Mouse (Mus musculus): ENCODE data around the gene Cnot6l. TPM values are rescaled to one million over a fixed set of nuclear protein-coding genes. Genes with fewer than 3 reads are reported as not detected.
A peak's percentile ranks its signal among the peaks of the same experiment; 100 is the strongest.

The Cnot6l gene
- polyA plus RNA-seq, 1 experiment from 2014 or later = 10.9 TPM

DNA sequence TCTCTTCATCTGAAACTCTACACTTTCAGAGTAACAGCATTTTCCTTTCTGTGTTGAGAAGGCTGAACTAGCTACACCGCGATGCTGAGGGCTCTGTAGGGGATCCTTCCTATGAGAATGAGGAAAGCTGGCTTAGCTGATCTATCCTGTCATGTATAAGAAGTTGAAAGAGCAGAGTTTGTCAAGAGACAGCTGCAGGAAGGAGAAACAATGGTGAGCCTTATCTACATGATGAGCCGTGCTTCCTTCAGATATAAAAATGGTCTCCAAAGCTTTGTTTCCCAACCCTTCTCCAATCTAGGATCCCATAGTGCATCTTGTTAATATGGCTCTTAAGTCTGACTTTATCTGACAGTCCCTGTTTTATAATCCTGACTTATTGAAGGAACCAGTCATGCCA, 6.5 kb upstream of the Cnot6l start:
- WGBS = 79% methylated on average over 3 of the region's 3 CpGs

DNA sequence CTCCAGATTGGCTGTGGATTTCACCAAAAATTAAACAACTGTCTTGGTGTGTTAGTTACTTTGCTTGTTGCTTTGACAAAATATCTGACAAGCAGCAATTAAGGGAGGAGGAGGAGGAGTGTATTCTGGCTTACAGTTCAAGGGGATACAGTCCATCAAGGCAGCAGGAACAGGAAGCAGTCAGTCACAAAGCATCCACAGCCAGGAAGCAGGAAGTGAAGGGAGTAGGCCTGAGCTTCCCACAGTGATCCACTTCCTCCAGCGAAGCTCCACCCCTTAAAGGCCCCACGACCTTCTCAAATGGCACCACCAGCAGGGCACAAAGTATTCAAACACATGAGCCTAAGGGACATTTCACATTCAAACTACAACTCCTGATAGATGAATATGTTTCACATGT, 2.8 kb upstream of the Cnot6l start:
- Histone ChIP-seq H3K4me2 (ENCODE audit: low read depth, low read length, severe bottlenecking) (no peak overlapping the region), H3K4me1 (replicated peaks; ENCODE audit: control insufficient read depth, insufficient read depth, low read length) (no peaks in the 10 kb centered on the region), H3K36me3 (ENCODE audit: control insufficient read depth, insufficient read depth, low read length) (no peaks in the 10 kb centered on the region), H3K27ac (ENCODE audit: low read depth, low read length) (no peak overlapping the region), H3K9ac (ENCODE audit: low read length) (no peak overlapping the region), H3K9me3 (ENCODE audit: control insufficient read depth, low read length) (no peaks in the 10 kb centered on the region), H3K4me3 (ENCODE audit: low read depth, low read length) (no peak overlapping the region), H3K27me3 (ENCODE audit: control insufficient read depth, insufficient read depth, low read length) (no peaks in the 10 kb centered on the region)
- ATAC-seq (replicated peaks; ENCODE audit: low FRiP score) (no peak), DNase-seq (ENCODE audit: low spot score) (no peak)
- WGBS = 74% methylated on average over 2 of the region's 2 CpGs

More for the DNA sequence above, 6.5 kb upstream of the Cnot6l start:
- Histone ChIP-seq H3K9me3 (ENCODE audit: control insufficient read depth, low read length) (no peaks in the 10 kb centered on the region), H3K36me3 (ENCODE audit: control insufficient read depth, insufficient read depth, low read length) (no peaks in the 10 kb centered on the region), H3K27me3 (ENCODE audit: control insufficient read depth, insufficient read depth, low read length) (no peaks in the 10 kb centered on the region), H3K4me2 (ENCODE audit: low read depth, low read length, severe bottlenecking) (no peak overlapping the region), H3K27ac (ENCODE audit: low read depth, low read length) (no peak overlapping the region), H3K4me1 (replicated peaks; ENCODE audit: control insufficient read depth, insufficient read depth, low read length) (no peaks in the 10 kb centered on the region), H3K4me3 (ENCODE audit: low read depth, low read length) (no peak overlapping the region), H3K9ac (ENCODE audit: low read length) (no peak overlapping the region)
- DNase-seq (ENCODE audit: low spot score) (no peak), ATAC-seq (replicated peaks; ENCODE audit: low FRiP score) (no peak)

DNA sequence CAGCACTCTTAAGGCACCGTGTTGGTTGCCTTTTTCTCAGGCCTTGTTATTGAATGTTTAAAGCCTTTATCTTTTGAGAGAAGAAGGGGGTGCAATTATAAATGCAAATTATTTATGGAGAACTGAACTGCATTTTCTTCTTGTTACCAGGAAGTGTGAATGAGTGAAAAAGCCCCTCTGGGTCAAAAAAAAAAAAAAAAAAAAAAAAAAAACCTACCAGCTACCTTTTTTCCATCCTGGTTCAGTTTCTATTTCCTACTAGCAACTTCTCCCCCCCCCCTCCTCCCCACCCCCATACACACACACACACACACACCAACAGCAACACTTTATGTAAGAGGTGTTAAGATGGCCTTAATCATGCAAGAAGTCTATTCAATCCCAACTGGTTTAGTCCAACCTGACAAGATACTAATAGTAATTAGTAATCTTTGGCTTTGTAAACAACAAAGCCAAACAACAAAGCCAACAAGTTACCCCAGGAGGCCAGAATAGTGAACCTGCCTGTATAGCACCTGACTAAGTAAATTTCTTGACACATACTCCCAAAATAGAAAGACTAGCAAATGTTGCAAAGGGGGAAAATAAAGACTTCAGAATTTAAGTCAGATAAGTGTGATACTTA, 463 bp downstream of the Cnot6l start:
- DNase-seq (ENCODE audit: low spot score) (no peak), ATAC-seq (replicated peaks; ENCODE audit: low FRiP score) (no peak)
- Histone ChIP-seq H3K9ac (ENCODE audit: low read length) (peak overlapping the region; percentile 96), H3K4me3 (ENCODE audit: low read depth, low read length) (peak overlapping the region; percentile 93), H3K27me3 (ENCODE audit: control insufficient read depth, insufficient read depth, low read length) (no peaks in the 10 kb centered on the region), H3K4me2 (ENCODE audit: low read depth, low read length, severe bottlenecking) (peak overlapping the region; percentile 86), H3K36me3 (ENCODE audit: control insufficient read depth, insufficient read depth, low read length) (no peaks in the 10 kb centered on the region), H3K4me1 (replicated peaks; ENCODE audit: control insufficient read depth, insufficient read depth, low read length) (peaks cover 2% of the 10 kb centered on the region; the same call in 1 of the 2 replicates), H3K9me3 (ENCODE audit: control insufficient read depth, low read length) (no peaks in the 10 kb centered on the region), H3K27ac (ENCODE audit: low read depth, low read length) (no peak overlapping the region)
- 3% methylated on average over 1 of the region's 1 CpGs for WGBS

DNA sequence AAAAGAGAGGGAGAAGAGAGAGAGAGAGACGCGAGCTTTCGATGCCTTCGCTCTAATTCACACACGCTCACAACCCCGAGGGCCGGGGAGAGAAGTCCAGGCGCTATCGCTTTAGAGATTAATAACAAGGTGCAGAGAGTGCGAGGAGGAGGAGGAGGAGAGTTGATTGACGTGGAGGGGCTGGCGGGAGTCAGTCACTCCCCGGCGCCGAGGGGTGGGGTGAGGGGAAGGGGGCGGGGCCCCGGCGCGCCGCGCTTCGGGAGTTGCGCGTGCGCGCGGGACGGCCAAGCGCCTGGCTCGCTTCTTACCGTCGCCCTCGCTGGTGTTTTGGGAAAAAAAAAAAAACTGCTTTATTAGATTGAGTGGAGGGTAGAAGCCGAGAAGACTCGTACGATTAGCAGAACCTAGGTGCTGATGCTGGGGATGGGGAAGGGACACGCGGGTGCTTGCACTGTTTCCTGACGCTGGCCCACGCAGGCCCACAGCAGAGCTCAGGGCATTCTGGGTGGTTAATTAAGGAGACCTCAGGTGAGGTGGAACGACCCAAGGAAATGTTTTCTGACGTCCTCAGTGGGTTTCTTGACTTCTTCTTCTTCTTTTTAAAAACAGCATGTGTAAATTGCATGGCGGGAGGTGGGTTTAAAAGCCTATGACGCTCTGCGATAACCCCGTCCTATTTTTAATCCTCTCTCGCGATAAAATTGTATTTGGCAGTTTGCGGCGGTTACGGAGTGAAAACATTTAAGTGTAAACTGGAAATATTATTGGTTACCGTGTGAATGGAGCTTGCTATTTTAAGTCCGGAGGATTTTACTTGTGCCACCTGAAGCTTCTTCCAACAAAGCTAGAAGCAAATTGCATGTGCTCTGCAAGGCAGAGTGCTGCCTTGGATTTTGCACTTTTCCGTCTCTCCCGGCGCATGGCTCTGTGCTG, 1.3 kb downstream of the Cnot6l start:
- ATAC-seq (replicated peaks; ENCODE audit: low FRiP score) (peak; percentile 91), DNase-seq (ENCODE audit: low spot score) (peak; percentile 94)
- Histone ChIP-seq H3K36me3 (ENCODE audit: control insufficient read depth, insufficient read depth, low read length) (no peaks in the 10 kb centered on the region), H3K27me3 (ENCODE audit: control insufficient read depth, insufficient read depth, low read length) (no peaks in the 10 kb centered on the region), H3K9me3 (ENCODE audit: control insufficient read depth, low read length) (no peaks in the 10 kb centered on the region), H3K4me2 (ENCODE audit: low read depth, low read length, severe bottlenecking) (peak overlapping the region; percentile 86), H3K27ac (ENCODE audit: low read depth, low read length) (peak overlapping the region; percentile 98), H3K4me3 (ENCODE audit: low read depth, low read length) (peak overlapping the region; percentile 93), H3K4me1 (replicated peaks; ENCODE audit: control insufficient read depth, insufficient read depth, low read length) (peaks cover 2% of the 10 kb centered on the region; the same call in 1 of the 2 replicates), H3K9ac (ENCODE audit: low read length) (peak overlapping the region; percentile 96)
- under 1% methylated on average over 56 of the region's 56 CpGs for WGBS

DNA sequence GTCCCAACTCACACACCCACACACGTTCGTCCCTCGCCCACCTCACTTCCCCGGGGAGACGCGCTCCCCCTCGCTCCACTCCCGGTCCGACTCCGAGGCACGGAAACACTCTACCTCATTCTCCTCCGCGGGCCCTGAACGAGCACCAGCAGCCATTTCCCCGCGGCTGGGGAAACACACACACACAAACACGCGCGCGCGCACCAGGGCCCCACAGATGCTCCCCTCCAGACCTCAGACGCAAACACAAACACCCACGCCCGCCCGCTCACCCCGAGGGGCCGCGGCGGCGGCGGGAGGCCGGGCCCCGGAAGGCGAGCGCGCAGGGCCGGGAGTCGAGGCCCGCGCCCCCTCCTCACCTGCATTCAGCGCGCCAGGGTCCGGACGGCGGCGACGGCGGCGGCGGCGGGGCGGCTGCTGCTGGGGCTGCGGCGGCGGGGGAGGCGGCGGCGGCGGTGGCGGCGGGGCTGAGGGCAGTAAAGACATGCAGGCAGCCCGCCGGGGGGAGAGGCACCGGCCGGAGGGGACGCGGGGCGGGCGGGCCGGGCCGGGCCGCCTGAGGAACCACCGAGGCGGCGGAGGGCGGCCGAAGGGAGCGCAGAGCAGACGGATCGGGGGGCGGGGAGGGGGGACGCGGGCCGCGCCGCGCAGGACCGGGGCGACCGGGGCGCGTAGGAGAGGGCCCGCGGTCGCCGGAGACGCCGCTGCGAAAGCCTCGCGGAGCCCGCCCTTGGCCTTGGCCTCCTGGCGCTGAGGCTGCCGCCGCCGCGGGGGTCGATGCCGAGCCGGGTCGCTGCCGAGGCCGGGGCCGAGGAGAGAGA, 2.2 kb downstream of the Cnot6l start:
- Histone ChIP-seq H3K9me3 (ENCODE audit: control insufficient read depth, low read length) (no peaks in the 10 kb centered on the region), H3K9ac (ENCODE audit: low read length) (peak overlapping the region; percentile 96), H3K4me2 (ENCODE audit: low read depth, low read length, severe bottlenecking) (peak overlapping the region; percentile 86), H3K27me3 (ENCODE audit: control insufficient read depth, insufficient read depth, low read length) (no peaks in the 10 kb centered on the region), H3K4me1 (replicated peaks; ENCODE audit: control insufficient read depth, insufficient read depth, low read length) (peaks cover 2% of the 10 kb centered on the region; the same call in 1 of the 2 replicates), H3K27ac (ENCODE audit: low read depth, low read length) (peak overlapping the region; percentile 98), H3K4me3 (ENCODE audit: low read depth, low read length) (peak overlapping the region; percentile 93), H3K36me3 (ENCODE audit: control insufficient read depth, insufficient read depth, low read length) (no peaks in the 10 kb centered on the region)
- peak; percentile 70 for ATAC-seq (replicated peaks; ENCODE audit: low FRiP score)
- under 1% methylated on average over 80 of the region's 114 CpGs for WGBS
- peak; percentile 79 for DNase-seq (ENCODE audit: low spot score)

DNA sequence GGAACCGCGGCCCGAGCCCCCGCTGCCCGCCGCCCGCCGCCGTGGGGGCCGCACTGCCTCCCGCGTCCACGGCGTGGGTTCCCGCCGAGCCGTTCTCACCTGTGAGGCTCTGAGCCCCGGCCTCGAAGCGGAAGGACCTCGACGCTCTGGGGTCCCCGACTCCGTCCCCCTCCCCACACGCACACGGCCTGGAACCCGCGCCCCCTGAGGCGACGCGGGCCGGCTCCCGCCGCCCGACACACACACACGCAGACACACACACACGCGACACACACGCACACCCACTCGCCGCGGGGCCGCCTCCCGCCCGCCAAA, 2.8 kb downstream of the Cnot6l start:
- peak overlapping the region; percentile 86 for H3K4me2 ChIP-seq (ENCODE audit: low read depth, low read length, severe bottlenecking)
- no peak for DNase-seq (ENCODE audit: low spot score)
- H3K4me1 ChIP-seq (replicated peaks; ENCODE audit: control insufficient read depth, insufficient read depth, low read length) = peaks cover 2% of the 10 kb centered on the region; the same call in 1 of the 2 replicates
- H3K9ac ChIP-seq (ENCODE audit: low read length) = peak overlapping the region; percentile 96
- 0% methylated on average over 30 of the region's 45 CpGs for WGBS
- peak overlapping the region; percentile 98 for H3K27ac ChIP-seq (ENCODE audit: low read depth, low read length)
- no peaks in the 10 kb centered on the region for H3K9me3 ChIP-seq (ENCODE audit: control insufficient read depth, low read length)
- no peaks in the 10 kb centered on the region for H3K36me3 ChIP-seq (ENCODE audit: control insufficient read depth, insufficient read depth, low read length)
- ATAC-seq (replicated peaks; ENCODE audit: low FRiP score) = peak; percentile 54
- H3K4me3 ChIP-seq (ENCODE audit: low read depth, low read length) = peak overlapping the region; percentile 93
- no peaks in the 10 kb centered on the region for H3K27me3 ChIP-seq (ENCODE audit: control insufficient read depth, insufficient read depth, low read length)

DNA sequence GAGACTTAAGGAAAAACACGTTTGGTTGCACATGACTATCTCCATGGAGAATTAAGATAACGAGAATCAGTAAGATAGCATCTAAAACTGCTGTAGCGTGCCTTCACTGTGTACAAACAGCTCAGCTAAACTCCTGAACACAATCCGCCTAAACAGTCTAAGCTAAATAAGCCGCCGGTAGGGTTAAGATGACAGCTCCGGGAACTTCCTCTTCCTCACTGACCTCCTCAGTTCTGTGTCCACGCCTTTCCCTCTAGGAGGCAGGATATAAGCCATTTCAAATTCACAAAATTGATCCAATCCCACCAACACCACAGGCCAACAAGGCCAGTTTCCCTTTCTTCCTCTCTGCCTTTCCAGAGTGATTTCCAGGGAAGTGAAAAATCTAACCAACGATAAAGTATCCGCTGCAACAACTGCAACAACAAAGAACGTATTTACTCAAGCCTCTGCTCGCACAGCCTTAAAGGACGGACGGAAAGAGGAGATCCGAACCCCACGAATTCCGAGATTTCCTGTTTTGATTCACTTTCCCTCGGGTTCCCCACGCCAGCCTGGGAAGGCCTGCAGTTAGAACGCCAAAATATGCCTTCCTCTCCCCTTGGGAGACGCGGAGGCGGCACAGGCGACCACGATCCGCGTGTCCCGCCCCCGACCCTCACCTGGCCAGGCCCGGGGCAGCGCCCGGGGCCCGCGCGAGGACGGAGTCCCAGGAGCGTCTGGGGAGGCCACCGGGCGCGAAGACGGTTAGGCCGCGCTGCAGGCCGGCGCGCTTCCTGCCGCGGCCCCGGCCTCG, 3.3 kb downstream of the Cnot6l start:
- peak; percentile 4 for ATAC-seq (replicated peaks; ENCODE audit: low FRiP score)
- H3K36me3 ChIP-seq (ENCODE audit: control insufficient read depth, insufficient read depth, low read length) = no peaks in the 10 kb centered on the region

DNA sequence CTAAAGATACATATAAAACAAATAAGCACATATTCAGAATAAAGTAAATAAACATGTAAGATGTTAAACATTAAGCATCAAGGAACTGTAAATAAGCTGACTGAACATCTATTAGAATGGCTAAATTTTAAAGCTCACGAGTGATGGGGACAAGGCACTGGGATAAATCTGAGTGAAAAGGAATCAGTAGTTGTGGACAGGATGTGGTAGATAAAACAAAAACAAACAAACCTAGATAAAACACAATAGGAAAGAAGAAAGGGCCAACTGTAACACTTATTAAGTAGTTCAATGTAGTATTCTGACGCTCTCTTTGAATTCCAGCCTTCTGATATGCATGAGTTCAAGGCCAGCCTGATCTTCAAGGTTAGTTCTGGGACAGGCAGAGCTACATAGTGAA, 21.6 kb downstream of the Cnot6l start:
- 89% methylated on average over 2 of the region's 2 CpGs for WGBS
- ATAC-seq (replicated peaks; ENCODE audit: low FRiP score) = no peak
- no peaks in the 10 kb centered on the region for H3K4me1 ChIP-seq (replicated peaks; ENCODE audit: control insufficient read depth, insufficient read depth, low read length)
- no peak overlapping the region for H3K27ac ChIP-seq (ENCODE audit: low read depth, low read length)
- H3K36me3 ChIP-seq (ENCODE audit: control insufficient read depth, insufficient read depth, low read length) = no peaks in the 10 kb centered on the region
- no peaks in the 10 kb centered on the region for H3K27me3 ChIP-seq (ENCODE audit: control insufficient read depth, insufficient read depth, low read length)
- no peaks in the 10 kb centered on the region for H3K9me3 ChIP-seq (ENCODE audit: control insufficient read depth, low read length)
- DNase-seq (ENCODE audit: low spot score) = no peak
- H3K4me2 ChIP-seq (ENCODE audit: low read depth, low read length, severe bottlenecking) = no peak overlapping the region
- no peak overlapping the region for H3K9ac ChIP-seq (ENCODE audit: low read length)
- H3K4me3 ChIP-seq (ENCODE audit: low read depth, low read length) = no peak overlapping the region

More for the DNA sequence above, 3.3 kb downstream of the Cnot6l start:
- WGBS = under 1% methylated on average over 43 of the region's 50 CpGs
- Histone ChIP-seq H3K27me3 (ENCODE audit: control insufficient read depth, insufficient read depth, low read length) (no peaks in the 10 kb centered on the region), H3K4me3 (ENCODE audit: low read depth, low read length) (peak overlapping the region; percentile 93), H3K9ac (ENCODE audit: low read length) (peak overlapping the region; percentile 96), H3K4me2 (ENCODE audit: low read depth, low read length, severe bottlenecking) (peak overlapping the region; percentile 86), H3K9me3 (ENCODE audit: control insufficient read depth, low read length) (no peaks in the 10 kb centered on the region), H3K27ac (ENCODE audit: low read depth, low read length) (peak overlapping the region; percentile 98), H3K4me1 (replicated peaks; ENCODE audit: control insufficient read depth, insufficient read depth, low read length) (peaks cover 2% of the 10 kb centered on the region; the same call in 1 of the 2 replicates)
- peak; percentile 66 for DNase-seq (ENCODE audit: low spot score)

All from forebrain, embryonic 11.5 days (tissue).